Mouse (Mus musculus) forebrain, embryonic 11.5 days (tissue): ENCODE measurements around the gene Car7. TPM values are rescaled to one million over a fixed set of nuclear protein-coding genes. Genes with fewer than 3 reads are reported as not detected.
A peak's percentile ranks its signal among the peaks of the same experiment; 100 is the strongest.

Experiments used
- ATAC-seq: fragments of 200-750 bp; cut with Nextera tagmentation; replicated peaks from 2 replicates; pipeline ENCODE4 v1.8.0; 2017; ENCODE audit warnings: moderate TSS enrichment; ENCODE audit not compliant: low FRiP score
- DNase-seq: peaks from one replicate; pipeline ENCODE4 v3.0.0-alpha.2; 2017; ENCODE audit warnings: low spot score
- H3K27ac ChIP-seq: fragments of 300-500 bp; sonication (generic); 2 replicates; pipeline ENCODE4 v1.5.1; 2014; ENCODE audit warnings: low read depth, low read length
- H3K27me3 ChIP-seq: fragments of 300-500 bp; sonication (generic); 2 replicates; pipeline ENCODE4 v1.6.1; 2014; ENCODE audit warnings: mild to moderate bottlenecking, low read length, mixed read lengths; ENCODE audit not compliant: control insufficient read depth, insufficient read depth
- H3K36me3 ChIP-seq: fragments of 300-500 bp; sonication (generic); 2 replicates; pipeline ENCODE4 v1.6.1; 2014; ENCODE audit warnings: mild to moderate bottlenecking, low read length, moderate library complexity, mixed read lengths; ENCODE audit not compliant: control insufficient read depth, insufficient read depth
- H3K4me1 ChIP-seq: fragments of 300-500 bp; sonication (generic); replicated peaks from 2 replicates; pipeline ENCODE4 v1.6.1; 2014; ENCODE audit warnings: low read length, mixed read lengths; ENCODE audit not compliant: control insufficient read depth, insufficient read depth
- H3K4me2 ChIP-seq: fragments of 300-500 bp; sonication (generic); 2 replicates; pipeline ENCODE4 v1.6.1; 2014; ENCODE audit warnings: low read depth, mild to moderate bottlenecking, low read length, moderate library complexity, mixed read lengths; ENCODE audit not compliant: severe bottlenecking
- H3K4me3 ChIP-seq: fragments of 300-500 bp; sonication (generic); 2 replicates; pipeline ENCODE4 v1.5.1; 2014; ENCODE audit warnings: low read depth, low read length
- H3K9ac ChIP-seq: fragments of 300-500 bp; sonication (generic); 2 replicates; pipeline ENCODE4 v1.6.1; 2014; ENCODE audit warnings: low read length
- H3K9me3 ChIP-seq: fragments of 300-500 bp; sonication (generic); 2 replicates; pipeline ENCODE4 v1.6.1; 2016; ENCODE audit warnings: low read length, mixed read lengths; ENCODE audit not compliant: control insufficient read depth
- WGBS: fragments of 180-500 bp; shearing (Covaris S2); extraction: QIAGEN DNeasy Blood & Tissue Kit; methylation state at CpG from one replicate; pipeline ENCODE4 v1.1.7; 2014; 5-methylcytosine and 5-hydroxymethylcytosine counted together
- polyA plus RNA-seq: library from polyadenylated mRNA; unstranded; fragments of >200 nt; fragmentation: Nextera tagmentation; extraction: Ambion mirVana; gene quantifications from 2 replicates; pipeline ENCODE4 v1.2.1, GENCODE M21; 2014

Car7 gene
- polyA plus RNA-seq, result 0.63 and 0.79 TPM in 2 replicates

GRCm38 (mm10) chr8:104533971-104534778, at the start of gene Car7, which contains the start of gene Nae1:
TSS of gene Car7 (plus strand) at chr8:104534689.
TSS of gene Nae1 (minus strand) at chr8:104534637.
- peak; percentile 98 for ATAC-seq
- peak within 1 kb of the TSS; percentile 49 for H3K4me2 ChIP-seq
- under 1% methylated on average over 70 of the region's 70 CpGs for WGBS
- H3K4me3 ChIP-seq, result peak within 1 kb of the TSS; percentile 98
- H3K9me3 ChIP-seq, result no peaks in the 10 kb centered on the region
- 0 out of 2 replicates have a peak within 1 kb of the TSS, but pooled peaks have one; percentile 41 for H3K27ac ChIP-seq
- H3K4me1 ChIP-seq, result 0 out of 2 replicates have a peak, but pooled peaks cover 6% of the 10 kb centered on the region
- H3K9ac ChIP-seq, result peak within 1 kb of the TSS; percentile 93
- H3K27me3 ChIP-seq, result peaks cover 4% of the 10 kb centered on the region
- peak; percentile 96 for DNase-seq
- H3K36me3 ChIP-seq, result no peaks in the 10 kb centered on the region; the same call in 1 of the 2 replicates

GRCm38 (mm10) chr8:104509061-104510006, 25.2 kb upstream of the Car7 start, which contains the start of gene Terb1:
TSS of gene Terb1 (minus strand) at chr8:104509910.
- WGBS, result 1% methylated on average over 62 of the region's 64 CpGs
- H3K4me2 ChIP-seq, result peak within 1 kb of the TSS; percentile 100
- H3K36me3 ChIP-seq, result no peaks in the 10 kb centered on the region; the same call in 1 of the 2 replicates
- ATAC-seq, result peak; percentile 64
- H3K9ac ChIP-seq, result peak within 1 kb of the TSS; percentile 70
- peak; percentile 71 for DNase-seq
- H3K4me3 ChIP-seq, result peak within 1 kb of the TSS; percentile 46
- no peak within 1 kb of the TSS for H3K27ac ChIP-seq
- peaks cover 3% of the 10 kb centered on the region; the same call in 1 of the 2 replicates for H3K4me1 ChIP-seq
- no peaks in the 10 kb centered on the region for H3K9me3 ChIP-seq
- H3K27me3 ChIP-seq, result no peaks in the 10 kb centered on the region

- WGBS, result 79% methylated on average over 3 of the region's 3 CpGs
- no peaks in the 10 kb centered on the region; the same call in 1 of the 2 replicates for H3K36me3 ChIP-seq
- H3K9me3 ChIP-seq, result no peaks in the 10 kb centered on the region
- no peak for ATAC-seq
- H3K4me1 ChIP-seq, result peaks cover 3% of the 10 kb centered on the region; the same call in 1 of the 2 replicates
- H3K9ac ChIP-seq, result no peak overlapping the region
- no peak overlapping the region for H3K27ac ChIP-seq
- H3K4me2 ChIP-seq, result peak overlapping the region; percentile 100; the same call in 1 of the 2 replicates
- H3K4me3 ChIP-seq, result peak overlapping the region; percentile 46; the same call in 1 of the 2 replicates
- no peaks in the 10 kb centered on the region for H3K27me3 ChIP-seq
- no peak for DNase-seq
Observed at GRCm38 (mm10) chr8:104510134-104510533, 24.4 kb upstream of the Car7 start.

- H3K9me3 ChIP-seq, result no peaks in the 10 kb centered on the region
- DNase-seq (no peak), ATAC-seq (no peak)
- no peak overlapping the region for H3K9ac ChIP-seq
- H3K4me3 ChIP-seq, result no peak overlapping the region
- H3K4me1 ChIP-seq, result no peaks in the 10 kb centered on the region
- WGBS, result 88% methylated on average over 5 of the region's 5 CpGs
- no peak overlapping the region for H3K4me2 ChIP-seq
- H3K36me3 ChIP-seq, result no peaks in the 10 kb centered on the region; the same call in 1 of the 2 replicates
- H3K27ac ChIP-seq, result no peak overlapping the region
- H3K27me3 ChIP-seq, result no peaks in the 10 kb centered on the region
Observed at GRCm38 (mm10) chr8:104517872-104518271, 16.6 kb upstream of the Car7 start.

DNA sequence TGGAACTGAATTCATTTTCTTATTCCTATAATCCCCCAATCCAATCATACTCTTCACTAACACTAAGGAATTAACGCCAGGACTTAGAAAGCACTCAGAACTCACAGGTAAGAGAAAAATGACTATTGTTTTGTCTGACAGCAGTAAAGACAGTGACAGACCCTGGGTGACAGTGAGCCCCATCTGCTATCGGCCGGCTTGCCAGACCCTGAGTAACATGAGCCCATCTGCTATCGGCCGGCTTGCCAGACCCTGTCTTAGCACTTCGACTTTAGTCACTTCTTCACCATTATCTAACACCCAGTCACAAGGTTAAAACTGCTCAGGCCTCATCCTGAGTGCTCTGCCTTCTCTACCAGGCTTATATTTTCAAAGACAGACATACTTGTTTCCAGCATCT, 4.8 kb upstream of the Car7 start:
- H3K36me3 ChIP-seq, result no peaks in the 10 kb centered on the region; the same call in 1 of the 2 replicates
- no peak overlapping the region for H3K4me3 ChIP-seq
- 0 out of 2 replicates have a peak, but pooled peaks cover 6% of the 10 kb centered on the region for H3K4me1 ChIP-seq
- H3K9me3 ChIP-seq, result no peaks in the 10 kb centered on the region
- 95% methylated on average over 6 of the region's 6 CpGs for WGBS
- no peak for ATAC-seq
- H3K27ac ChIP-seq, result no peak overlapping the region
- H3K9ac ChIP-seq, result no peak overlapping the region
- no peak for DNase-seq
- H3K4me2 ChIP-seq, result no peak overlapping the region
- H3K27me3 ChIP-seq, result no peaks in the 10 kb centered on the region

DNA sequence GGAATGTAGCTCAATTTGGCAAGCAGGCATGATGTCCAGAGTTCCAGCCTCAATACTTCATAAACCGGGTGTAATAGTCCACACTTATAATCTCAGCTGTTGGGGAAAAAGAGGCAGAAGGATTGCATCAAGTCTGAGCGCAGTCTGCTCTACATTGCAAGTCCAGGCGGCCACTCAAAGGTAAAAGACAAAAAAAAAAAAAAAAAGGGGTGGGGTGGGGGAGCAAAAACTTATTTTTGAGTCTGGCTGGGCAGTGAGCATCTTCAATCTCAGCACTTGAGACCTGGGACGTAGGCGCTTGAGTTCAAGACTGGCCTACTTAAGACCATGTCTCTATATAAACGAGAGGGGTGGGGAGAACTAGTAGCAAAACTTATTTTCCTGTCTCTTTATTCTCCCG, 938 bp upstream of the Car7 start:
- H3K4me3 ChIP-seq, result peak overlapping the region; percentile 98
- H3K9ac ChIP-seq, result peak overlapping the region; percentile 93
- WGBS, result 27% methylated on average over 7 of the region's 7 CpGs
- H3K4me1 ChIP-seq, result 0 out of 2 replicates have a peak, but pooled peaks cover 6% of the 10 kb centered on the region
- ATAC-seq, result 0 out of 2 replicates have a peak, but pooled peaks have one; percentile 5
- H3K4me2 ChIP-seq, result peak overlapping the region; percentile 49
- DNase-seq, result no peak
- H3K27ac ChIP-seq, result no peak overlapping the region
- H3K27me3 ChIP-seq, result no peaks in the 10 kb centered on the region
- H3K9me3 ChIP-seq, result no peaks in the 10 kb centered on the region
- H3K36me3 ChIP-seq, result no peaks in the 10 kb centered on the region; the same call in 1 of the 2 replicates

GRCm38 (mm10) chr8:104534779-104535141, 271 bp downstream of the Car7 start:
- Histone ChIP-seq H3K4me3 (peak overlapping the region; percentile 98), H3K9ac (peak overlapping the region; percentile 9), H3K36me3 (no peaks in the 10 kb centered on the region; the same call in 1 of the 2 replicates), H3K4me2 (peak overlapping the region; percentile 49), H3K4me1 (0 out of 2 replicates have a peak, but pooled peaks cover 6% of the 10 kb centered on the region), H3K9me3 (no peaks in the 10 kb centered on the region), H3K27ac (no peak overlapping the region), H3K27me3 (peaks cover 10% of the 10 kb centered on the region)
- ATAC-seq, result peak; percentile 77
- DNase-seq, result no peak
- 11% methylated on average over 9 of the region's 9 CpGs for WGBS

GRCm38 (mm10) chr8:104535378-104535777, 889 bp downstream of the Car7 start:
- Histone ChIP-seq H3K4me3 (no peak overlapping the region), H3K9ac (no peak overlapping the region), H3K4me1 (0 out of 2 replicates have a peak, but pooled peaks cover 6% of the 10 kb centered on the region), H3K9me3 (no peaks in the 10 kb centered on the region), H3K27ac (no peak overlapping the region), H3K4me2 (no peak overlapping the region; the same call in 1 of the 2 replicates), H3K36me3 (no peaks in the 10 kb centered on the region), H3K27me3 (peaks cover 16% of the 10 kb centered on the region)
- ATAC-seq (no peak), DNase-seq (no peak)
- WGBS, result 38% methylated on average over 7 of the region's 7 CpGs
